Mouse (Mus musculus) adrenal gland, postnatal 14 days (tissue): Measurements from ENCODE around the gene Olfr522. TPM values are rescaled to one million over a fixed set of nuclear protein-coding genes. Genes with fewer than 3 reads are reported as not detected.
"Not testable (repeated sequence)": the region's sequence is repeated elsewhere in the genome, so short reads cannot be mapped to it uniquely, and the experiment has no call there.

Source experiments
- DNase-seq: peaks from one replicate; pipeline ENCODE4 v3.0.0; 2021; ENCODE audit warnings: mixed read lengths
- total RNA-seq: library from RNA; stranded (reverse); gene quantifications from 2 replicates; pipeline ENCODE4 v1.2.3, GENCODE M21; 2021

Olfr522 gene
- total RNA-seq, 1 experiment from 2014 or later, result not detected

DNA sequence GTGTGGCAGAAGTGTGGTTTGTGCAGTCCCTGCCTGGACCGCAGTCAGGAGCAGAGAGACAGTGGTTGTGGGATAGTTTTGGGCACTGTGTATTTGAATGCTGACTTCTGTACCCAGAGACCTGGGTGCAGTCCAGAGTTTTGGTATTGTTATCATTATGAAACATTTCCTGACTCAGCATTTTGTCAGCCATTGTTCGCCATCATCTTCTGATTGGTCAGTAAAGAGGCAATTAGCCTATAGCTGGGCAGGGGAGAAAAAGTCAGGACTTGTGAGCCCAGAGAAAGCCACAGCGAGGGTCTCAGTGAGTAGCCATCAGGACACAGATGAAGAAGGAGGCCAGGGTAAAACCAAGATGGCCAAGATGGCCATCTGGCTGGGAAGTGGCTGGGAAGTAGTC, 4.2 kb downstream of the Olfr522 start:
- no peak for DNase-seq

DNA sequence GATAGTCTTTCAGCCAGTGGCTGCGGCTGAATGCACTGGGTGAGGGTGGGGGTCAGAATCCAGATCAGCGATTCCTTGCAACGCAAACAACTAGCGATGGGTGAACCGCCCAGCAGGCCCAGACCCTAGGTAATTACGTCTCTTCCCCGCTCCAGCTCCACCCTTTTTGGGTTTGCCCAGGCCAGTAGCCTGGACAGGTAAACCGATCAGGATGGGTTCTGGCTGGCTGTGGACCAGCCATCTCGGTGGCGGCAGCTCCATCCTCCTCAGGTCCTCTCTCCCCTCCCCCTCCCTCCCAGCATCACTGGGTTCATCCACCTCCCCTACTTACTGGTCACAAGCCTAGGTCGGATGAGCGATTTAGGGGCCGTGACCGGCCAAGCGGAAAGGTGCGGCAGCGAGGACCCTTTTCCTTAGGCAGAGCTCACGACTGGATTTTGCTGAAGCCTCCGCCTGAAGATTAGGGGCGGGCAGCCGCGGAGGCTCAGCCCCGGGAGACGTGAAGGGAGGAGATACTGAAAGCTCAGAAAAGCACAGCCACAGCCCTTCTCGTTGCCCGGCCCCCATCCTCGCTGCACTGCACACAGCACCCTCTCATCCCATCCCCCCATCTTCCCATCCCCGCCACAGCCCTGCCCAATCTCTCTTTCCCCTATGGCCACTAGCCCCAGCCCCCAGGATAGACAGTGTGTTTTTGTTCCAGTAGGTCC, 10.2 kb downstream of the Olfr522 start, which contains the start of gene Sprn:
Gene Sprn (minus strand): TSS at position 660 of the 710 bp plus-strand sequence.
- no peak for DNase-seq

DNA sequence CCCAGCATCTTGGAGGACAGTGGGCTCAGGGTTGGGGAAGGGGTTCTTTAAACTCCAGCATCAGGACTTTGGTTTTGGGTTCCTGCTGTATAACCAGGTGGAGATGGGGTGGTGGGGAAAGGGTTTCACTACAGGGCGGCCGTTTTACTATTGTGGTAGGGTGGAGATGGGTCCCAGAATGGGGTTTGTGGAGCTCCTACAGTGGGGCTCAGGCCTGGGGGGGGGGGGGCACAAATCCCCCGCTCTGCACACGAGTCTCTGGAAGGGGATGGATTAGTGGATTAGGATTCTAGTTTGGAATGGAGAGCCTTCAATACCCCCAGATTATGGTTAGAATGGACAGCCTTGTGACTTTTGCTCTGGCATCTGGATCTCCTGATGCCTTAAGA, 10.7 kb downstream of the Olfr522 start:
- DNase-seq, result no peak

DNA sequence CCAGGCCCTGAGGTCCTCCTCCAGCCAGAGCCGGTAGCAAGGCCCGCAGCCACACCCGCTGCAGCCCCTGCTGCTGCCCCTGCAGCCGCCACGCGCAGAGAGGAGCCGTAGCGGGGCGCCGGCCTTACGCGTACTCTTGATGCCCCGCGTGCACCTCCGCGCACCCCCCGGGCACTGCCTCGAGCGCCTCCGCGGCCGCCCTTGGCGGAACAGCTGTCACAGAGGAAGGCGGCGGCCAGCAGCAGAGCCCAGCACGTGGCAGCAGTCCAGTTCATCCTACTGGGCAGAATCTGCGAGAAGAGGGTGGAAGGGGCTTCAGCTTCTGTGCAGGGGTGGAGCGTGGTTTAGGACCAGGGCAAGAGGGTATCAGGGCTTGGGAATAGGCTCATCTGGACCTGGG, 11.2 kb downstream of the Olfr522 start:
- peak; percentile 59 for DNase-seq

DNA sequence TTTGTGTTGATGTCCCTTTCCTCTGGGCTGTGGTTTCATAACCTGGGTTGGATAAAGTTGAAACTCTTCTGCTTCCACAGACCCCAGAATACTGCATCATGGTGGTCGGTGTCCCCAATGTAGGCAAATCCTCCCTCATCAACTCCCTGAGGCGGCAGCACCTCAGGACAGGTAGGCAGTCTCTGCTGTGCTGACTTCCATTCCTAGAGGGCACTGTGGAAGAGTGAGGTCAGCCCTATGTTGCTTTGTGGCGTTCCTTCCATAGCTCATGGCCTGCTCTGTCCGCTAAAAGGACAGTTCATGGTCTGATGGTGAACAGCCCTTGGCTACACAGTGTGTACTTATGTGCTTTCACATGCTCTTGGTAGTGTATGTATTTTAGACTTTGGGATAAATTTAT, 20.0 kb downstream of the Olfr522 start:
- no peak for DNase-seq

DNA sequence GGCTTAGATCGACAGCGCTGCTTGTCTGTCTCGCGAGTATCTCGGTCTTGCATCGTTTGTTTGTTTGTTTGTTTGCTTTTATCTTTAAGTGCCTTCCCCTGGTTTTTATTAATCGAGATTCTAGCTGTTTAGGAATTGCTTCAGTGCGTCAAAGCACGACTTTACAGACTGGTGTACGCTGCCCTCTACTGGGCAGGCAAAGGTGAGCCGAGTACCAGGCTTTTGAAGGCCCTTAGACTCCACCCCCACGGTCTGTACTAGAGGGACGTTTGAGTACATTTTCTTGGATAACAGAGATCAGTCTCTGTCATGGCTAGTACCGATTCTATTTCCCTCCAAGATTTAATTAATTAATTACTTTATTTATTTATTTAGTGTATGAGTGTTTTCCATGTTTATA, 23.2 kb downstream of the Olfr522 start:
- peak; percentile 85 for DNase-seq

DNA sequence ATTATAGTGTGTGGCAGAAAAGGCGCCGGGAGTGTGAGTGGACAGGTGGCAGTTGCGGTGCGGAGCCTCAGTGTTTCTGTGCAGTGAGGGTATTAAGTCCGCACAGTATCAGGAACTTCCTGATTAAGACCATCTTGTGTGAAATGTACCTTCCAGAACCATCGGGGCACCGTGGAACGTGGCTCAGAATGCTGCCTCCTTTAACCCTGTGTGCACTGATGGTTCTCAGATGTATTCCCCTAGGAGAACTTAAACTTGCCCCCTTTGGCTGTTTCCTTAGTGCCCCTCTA, 26.6 kb downstream of the Olfr522 start:
- no peak for DNase-seq

DNA sequence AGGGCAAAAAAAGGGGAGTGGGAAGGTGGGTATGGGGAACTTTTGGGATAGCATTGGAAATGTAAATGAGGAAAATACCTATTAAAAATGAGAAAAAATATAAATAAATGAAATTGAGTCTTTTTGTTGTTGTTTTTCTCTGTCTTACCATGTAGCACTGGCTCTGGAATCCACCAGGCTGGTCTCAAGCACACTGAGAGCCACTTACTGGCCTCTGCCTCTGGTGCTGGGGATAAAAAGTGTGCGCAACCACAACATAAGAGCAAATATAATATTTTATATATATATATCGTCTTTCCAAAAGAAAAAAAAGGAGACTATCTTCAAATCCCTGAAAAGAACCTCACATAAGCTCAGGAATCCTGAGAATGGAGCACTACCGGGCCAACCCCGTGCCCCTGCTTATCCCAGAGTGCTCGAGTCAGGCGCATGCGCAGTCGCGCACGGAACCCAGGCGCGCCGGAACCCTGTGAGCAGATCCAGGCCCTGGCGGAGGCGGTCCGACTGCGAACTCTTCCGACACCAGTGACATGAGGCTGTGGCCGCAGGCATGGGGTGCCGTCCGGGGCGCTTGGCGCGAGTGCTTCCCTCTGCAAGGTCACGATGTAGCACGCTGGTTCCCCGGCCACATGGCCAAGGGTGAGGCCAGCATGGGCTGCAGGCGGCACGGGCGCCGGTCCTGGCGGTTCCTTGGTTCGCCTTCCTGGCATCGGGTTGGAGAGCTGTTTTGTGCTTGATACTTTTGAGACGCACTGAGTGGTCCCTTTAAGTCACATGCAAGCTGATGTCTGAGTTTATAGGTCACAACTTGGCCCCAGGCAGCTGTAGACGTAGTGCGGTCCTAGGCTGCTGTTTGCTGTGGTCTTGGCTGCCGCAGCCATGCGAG, 27.2 kb downstream of the Olfr522 start, which contains the start of gene Mtg1:
Gene Mtg1 (plus strand): TSS at position 430 of the 886 bp plus-strand sequence.
- DNase-seq, result peak; percentile 97

DNA sequence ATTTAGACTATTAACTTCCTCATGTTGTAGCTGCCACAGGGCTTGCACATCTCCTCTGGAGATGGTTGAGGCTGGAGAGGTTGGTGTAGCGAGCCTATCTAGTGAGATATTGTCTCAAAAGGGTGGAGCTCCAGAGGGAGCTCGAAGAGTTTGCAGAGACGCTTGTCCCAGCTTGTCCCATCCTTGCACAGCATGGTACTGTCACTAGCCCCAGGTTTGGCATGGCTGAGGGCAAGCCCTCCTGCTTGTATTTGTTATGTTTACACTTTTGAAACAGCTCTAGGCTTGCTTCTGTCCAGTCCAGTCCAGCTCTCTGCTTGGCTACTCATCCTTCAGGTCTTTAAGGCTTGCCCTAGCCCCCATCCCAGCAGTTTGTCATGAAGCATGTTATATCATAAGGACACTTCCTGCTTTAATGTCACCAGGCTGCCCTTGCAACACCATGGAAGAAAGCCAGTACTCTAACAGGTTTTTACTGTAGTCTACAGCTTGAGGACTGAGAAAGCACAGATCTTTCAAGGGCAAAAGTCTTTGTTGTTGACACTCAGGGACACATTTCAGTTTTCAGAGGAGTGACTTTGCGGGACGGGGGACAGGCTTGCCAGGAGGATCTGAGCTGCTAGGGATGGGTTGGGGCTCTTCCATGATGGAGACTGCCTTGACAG, 29.3 kb downstream of the Olfr522 start:
- peak; percentile 70 for DNase-seq

DNA sequence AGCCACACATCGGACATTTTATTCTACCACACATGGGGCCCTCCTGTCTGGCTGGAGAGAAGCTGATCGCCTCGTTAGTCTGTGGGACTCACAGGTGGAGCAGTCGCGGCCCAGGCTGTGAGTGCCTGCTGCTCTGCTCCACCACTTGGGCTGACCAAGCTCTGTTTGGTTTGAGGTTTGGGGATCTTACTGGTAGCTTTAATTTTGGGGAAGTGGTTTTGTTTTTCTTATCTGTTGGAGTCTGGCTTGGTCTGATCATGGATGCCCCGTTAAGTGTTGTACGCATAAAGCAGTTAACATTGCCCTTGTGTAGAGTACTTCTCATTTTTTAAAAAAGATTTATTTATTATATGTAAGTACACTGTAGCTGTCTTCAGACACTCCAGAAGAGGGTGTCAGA, 30.5 kb downstream of the Olfr522 start:
- not testable (repeated sequence) for DNase-seq

DNA sequence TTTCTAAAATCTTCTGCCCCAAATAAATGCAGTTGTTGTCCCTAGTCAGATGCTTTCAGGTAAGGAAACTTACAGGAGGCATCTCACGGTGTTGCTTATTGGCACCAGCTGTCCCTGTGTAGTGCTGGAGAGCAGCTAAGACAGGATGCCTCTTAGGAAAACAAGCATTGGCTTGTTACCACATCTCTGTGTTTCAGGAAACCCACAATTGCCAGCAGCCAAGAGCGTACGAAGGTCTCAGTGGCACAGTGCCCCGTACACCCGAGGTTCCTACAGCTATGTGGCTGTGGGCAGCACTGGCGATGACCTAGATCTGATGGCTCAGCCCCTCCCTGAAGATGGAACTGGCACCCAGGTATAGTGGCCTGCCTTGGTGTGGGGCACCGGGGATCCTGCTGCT, 32.4 kb downstream of the Olfr522 start:
- not testable (repeated sequence) for DNase-seq

DNA sequence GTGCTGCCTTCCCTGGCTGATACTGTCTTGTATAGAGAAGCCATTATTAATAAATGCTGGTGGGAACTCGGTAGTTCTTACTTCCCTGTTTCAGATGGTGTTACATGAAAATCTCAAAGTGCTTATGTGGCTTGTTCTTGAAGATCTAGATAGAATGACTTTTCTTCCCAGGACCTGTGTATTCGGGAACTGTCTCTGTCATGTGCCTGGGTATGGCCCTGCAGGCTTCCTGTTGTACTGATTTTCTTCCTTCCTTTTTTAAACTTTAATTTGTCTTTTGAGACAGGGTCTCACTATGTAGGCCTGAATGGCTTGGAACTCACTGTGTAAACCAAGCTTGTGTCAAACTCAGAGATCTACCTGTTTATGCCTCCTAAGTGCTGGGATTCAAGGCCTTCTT, 36.7 kb downstream of the Olfr522 start:
- no peak for DNase-seq

DNA sequence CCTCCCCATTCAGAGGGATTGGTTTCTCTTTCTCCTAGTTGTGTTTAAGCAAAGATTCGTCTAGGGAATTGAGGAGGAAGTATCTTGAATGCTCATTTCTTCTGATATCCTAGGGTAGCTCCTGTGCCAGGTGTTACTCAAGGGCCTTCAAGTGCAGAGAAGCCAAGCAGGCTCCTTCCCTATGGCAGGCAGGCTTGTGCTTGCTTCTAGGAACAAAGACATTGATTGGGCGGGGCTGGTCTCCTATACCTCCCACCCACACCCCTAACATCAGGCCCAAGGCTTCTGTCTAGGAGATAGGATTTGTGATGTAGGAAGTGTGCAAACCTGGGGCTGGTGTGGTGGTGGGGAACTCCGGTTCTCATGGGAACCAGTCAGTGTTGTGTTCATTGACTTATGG, 37.6 kb downstream of the Olfr522 start:
- no peak for DNase-seq

DNA sequence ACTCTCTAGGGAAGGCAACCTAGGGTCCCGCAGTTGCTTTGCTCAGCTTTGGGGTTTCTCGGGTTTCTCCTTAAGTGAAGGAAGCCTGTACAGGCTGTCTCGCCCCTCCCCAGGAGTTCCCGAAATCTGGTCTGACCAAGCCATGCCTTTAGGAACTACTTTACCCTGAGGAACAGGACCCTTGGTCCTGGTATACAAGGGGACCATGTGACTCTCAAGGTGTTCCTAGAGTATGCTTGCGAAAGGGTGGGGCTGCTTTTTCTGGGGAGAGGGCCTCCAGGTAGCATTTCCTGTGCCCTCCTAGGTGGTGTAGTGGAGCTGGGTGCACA, 38.6 kb downstream of the Olfr522 start:
- DNase-seq, result no peak

DNA sequence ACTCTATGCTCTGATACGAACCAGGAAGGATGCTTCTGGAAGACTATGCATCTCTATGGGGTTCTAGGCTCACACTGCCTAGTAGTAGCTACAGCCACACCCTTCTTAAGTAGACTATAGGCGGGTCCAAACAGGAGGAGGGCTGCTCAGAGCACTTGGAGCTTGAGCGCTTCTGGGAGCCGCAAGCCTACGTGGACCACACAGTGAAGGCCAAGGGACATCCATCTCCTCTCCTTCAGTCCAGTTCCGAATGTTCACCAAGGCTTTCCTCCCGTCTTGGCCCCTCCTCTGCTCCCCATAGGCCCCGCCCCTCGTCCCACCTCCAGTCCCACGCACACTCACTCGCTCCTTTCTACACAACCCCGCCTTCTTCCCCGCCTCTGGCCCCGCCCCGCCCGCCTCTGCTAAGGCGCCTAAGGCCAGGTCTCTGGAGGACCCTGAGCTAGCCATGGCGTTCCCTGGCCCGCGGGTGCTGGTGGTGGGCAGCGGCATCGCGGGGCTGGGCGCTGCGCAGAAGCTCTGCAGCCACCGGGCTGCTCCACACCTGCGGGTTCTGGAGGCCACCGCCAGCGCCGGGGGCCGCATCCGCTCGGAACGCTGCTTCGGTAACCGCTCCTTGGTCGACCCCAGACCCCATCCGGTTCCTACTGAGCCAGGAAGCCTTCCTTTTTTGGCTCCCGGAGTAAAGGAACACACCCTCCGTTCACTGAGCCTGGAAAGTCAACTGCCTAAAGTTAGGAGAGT, 39.1 kb downstream of the Olfr522 start:
- peak; percentile 97 for DNase-seq

DNA sequence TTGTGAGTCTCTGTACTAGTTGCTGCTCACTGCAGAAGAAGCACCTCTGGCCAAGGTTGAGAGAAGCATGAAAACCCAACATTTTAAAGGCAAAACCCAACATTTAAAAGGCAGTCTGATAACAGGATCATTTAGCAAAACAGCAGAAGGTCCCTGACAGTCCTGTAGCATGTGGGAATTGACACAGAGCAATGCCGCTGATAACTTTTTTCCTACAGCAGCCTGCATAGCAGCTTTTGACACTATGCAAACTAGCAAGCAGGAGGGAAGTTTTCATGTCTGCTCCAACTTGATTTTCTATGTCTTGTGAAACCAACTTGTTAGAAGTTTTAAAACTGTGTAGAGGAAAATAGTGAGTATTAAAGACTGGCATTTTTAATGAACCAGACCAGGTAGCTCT, 40.2 kb downstream of the Olfr522 start:
- no peak for DNase-seq

DNA sequence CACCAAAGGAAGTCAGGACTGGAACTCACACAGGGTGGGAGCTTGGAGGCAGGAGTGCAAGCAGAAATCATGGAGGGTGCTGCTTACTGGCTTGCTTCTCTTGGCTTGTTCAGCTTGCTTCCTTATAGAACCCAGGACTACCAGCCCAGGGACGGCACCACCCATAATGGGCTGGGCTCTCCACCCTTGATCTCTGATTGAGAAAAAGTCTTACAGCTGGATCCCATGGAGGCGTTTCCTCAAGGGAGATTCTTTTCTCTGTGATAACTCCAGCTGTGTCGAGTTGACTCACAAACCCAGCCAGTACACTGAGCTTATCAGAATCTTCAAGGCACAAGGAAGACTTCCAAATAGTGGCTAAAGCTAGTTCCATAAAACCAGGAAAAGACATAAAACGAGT, 41.8 kb downstream of the Olfr522 start:
- DNase-seq, result no peak

DNA sequence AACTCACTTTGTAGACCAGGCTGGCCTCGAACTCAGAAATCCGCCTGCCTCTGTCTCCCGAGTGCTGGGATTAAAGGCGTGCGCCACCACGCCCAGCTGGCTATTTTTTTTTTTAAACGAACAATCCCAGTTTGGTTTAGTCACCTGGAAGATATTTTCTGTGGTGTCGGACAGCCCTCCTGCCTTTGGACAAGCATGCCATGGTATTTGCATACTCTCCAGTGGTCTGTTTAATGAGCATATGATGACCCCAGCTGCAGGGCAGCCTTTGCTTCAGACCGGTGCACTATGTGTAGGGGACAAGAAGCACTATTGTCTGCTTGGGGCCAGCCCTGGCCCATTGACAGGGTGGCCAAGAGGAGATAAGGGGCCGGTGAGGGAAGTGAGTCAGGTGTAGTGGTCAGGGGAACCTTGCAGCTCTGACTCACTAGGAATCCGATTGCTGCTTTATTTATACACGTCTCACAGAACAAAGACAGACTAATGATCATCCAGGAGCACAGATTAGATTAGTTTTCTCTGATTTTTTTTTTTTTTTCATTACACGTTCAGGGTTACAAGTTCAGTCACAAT, 43.1 kb downstream of the Olfr522 start:
- DNase-seq, result peak; percentile 32

DNA sequence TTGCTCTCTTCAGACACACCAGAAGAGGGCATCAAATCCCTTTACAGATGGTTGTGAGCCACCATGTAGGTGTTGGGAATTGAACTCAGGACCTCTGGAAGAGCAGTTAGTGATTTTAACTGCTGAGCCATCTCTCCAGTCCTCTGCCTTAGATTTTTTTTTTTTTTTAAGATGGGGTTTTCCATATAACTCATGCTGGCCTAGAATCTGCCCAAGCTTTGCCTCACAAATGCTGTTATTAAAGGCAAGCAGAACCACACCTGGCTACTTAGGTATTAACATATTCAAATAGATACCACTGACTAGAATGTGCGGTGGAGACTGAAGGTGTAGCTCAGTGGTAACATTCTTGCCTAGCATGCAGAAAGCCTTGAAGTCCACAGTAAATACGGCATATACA, 44.1 kb downstream of the Olfr522 start:
- DNase-seq, result no peak

DNA sequence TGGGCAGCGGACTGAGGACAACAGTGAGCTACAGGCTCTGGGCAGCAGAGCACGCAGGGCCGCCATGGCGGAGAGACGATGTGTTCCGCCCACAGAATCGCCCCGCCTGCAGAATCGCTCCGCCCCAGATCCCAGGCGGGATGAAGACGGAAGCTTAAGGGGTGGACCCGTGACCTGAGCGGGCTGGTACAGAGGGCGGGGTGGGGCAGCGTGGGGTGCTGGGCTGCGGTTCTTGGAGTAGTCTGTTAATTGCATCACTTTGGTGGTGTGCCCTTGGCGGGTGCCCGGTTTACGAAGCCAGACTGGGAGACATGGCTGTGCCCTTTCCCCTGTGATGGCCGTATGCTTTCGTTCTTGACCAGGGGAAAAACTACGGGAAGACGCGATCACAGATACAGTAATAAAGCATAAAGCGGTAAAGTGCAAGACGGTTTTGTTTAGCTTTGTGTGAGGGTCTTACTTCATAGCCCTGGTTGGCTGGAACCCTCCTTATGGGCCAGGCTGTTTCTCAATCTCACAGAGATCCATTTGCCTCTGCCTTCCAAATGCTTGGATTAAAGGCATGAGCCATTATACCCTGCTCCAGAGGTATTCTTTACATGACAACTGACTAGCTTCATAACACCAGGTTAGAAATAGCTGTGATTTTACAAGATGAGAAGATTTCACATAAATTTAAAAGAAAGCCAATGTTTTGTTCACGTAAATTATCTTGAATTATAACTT, 48.1 kb downstream of the Olfr522 start, which contains the start of gene Echs1:
Gene Echs1 (minus strand): TSS at position 148 of the 726 bp plus-strand sequence.
- peak; percentile 97 for DNase-seq

DNA sequence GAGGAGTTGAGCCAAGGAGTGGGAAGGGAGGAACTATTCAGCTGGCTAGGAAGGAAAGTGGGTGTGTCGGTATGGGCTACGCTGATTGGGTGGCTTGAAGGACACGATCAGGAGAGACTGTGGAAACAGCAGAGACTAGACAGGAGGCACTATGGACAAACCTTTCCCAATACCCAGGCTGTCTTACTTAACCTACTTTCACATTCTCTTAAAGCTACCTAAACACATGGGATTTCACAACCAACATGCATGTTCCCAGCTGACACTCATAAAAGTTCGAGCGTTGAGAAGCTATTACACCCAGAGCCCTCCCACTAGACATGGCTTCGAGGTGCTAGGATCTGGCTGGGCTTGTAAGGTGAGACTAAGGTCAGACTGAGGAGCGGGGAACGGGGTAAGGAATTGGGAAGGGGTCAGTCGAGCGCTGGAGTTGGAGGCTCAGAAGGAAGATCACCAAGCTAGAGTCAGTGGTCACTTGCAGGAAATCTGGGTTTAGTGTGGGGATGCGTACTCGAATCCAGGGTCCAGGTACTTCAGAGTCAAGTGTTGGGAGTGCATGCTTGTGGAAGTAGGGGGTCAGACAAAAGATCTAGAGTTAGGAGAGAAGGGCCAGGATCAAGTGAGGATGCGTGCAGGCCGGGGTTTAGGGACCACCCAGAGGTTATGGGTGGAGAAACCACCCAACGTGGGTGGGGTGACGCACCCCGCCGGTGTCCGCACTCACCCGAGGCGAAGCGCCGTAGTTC, 48.8 kb downstream of the Olfr522 start, which contains the start of gene Paox:
Gene Paox (plus strand): TSS at position 217 of the 746 bp plus-strand sequence.
- DNase-seq, result peak; percentile 83
